Mouse (Mus musculus) megakaryocyte, embryonic 14.5 days (primary cell): ENCODE data around the gene 1190007I07Rik. TPM values are rescaled to one million over a fixed set of nuclear protein-coding genes. Genes with fewer than 3 reads are reported as not detected.

Experiments used
- H3K27me3 ChIP-seq: replicated peaks from 2 replicates; pipeline ENCODE3; 2012; ENCODE audit warnings: inconsistent platforms
- H3K36me3 ChIP-seq: replicated peaks from 2 replicates; pipeline ENCODE3; 2012; ENCODE audit warnings: low read length, inconsistent platforms, mixed read lengths
- H3K4me1 ChIP-seq: 2 replicates; pipeline ENCODE4 v1.6.1; 2012; ENCODE audit warnings: inconsistent platforms
- H3K4me3 ChIP-seq: replicated peaks from 2 replicates; pipeline ENCODE3; 2012; ENCODE audit warnings: moderate library complexity, mild to moderate bottlenecking, inconsistent platforms
- H3K9me3 ChIP-seq: 2 replicates; pipeline ENCODE4 v1.6.1; 2012; ENCODE audit warnings: inconsistent platforms
- FLI1 ChIP-seq: IDR thresholded peaks from 2 replicates; pipeline ENCODE4 v1.6.1; 2012; ENCODE audit warnings: low read length, inconsistent platforms, mixed read lengths
- GATA1 ChIP-seq: IDR thresholded peaks from 3 replicates; pipeline ENCODE4 v1.6.1; 2012; ENCODE audit warnings: mixed read lengths, low read length, inconsistent platforms, borderline replicate concordance
- polyA plus RNA-seq: library from polyadenylated mRNA; stranded (reverse); fragments of >175 nt; gene quantifications from 2 replicates; pipeline ENCODE4 v1.2.3, GENCODE M21; 2012; ENCODE audit warnings: low replicate concordance; ENCODE audit not compliant: insufficient read depth

1190007I07Rik gene
- polyA plus RNA-seq: 39.6 and 51.9 TPM in 2 replicates

DNA sequence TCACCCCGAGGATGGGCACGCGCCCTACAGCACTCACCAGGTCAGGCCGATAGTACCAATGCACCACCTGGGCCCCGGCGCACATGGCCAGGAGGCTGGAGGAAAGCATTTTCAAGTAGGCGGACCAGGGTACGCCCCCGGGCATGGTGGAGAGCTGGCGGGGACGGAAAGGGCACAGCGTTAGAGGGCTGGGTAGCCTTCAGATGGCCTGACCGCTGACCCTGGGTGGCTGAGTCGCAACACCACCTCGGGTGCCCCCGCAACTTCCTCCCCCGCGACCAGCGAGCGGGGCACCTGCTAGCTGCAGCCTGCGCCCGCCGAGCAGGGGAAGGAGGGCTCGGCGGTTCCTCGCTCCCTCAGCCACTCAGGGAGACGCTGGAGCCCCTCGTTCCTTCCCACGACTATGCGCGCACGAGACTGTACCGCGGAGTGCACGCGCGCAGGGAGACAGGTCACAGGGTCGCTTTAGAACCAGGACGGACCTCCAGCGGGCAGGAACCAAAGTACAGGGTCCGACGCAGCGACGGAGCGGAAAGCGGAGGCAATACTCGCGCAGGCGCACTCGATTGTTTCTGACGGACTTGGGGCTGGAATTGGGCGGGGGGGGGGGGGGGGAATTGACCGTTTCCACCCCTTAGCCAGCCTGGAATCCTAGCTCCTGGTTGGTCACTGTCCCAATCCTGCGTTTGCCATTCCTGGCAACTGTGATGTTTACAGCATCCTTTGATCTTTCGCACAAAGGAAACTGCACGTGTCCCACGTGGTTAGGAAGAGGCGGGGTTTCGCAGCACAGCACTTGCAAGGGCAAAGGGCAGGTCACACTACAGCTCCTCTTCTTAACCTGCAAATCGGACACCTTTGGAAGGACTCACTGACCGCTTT, at the start of gene 1190007I07Rik:
TSS of gene 1190007I07Rik (minus strand) at position 558 of the 882 bp plus-strand sequence.
- Histone ChIP-seq H3K4me1 (peaks cover 10% of the 10 kb centered on the region), H3K4me3 (peak within 1 kb of the TSS; percentile 93), H3K36me3 (peaks cover 3% of the 10 kb centered on the region), H3K9me3 (no peaks in the 10 kb centered on the region), H3K27me3 (no peaks in the 10 kb centered on the region)
- TF ChIP-seq FLI1: no peak
- TF ChIP-seq GATA1: no peak

GRCm38 (mm10) chr10:82670205-82670604, 47.2 kb upstream of the 1190007I07Rik start:
- Histone ChIP-seq H3K9me3 (no peaks in the 10 kb centered on the region), H3K27me3 (peaks cover 1% of the 10 kb centered on the region), H3K4me3 (peak overlapping the region; percentile 21), H3K36me3 (no peaks in the 10 kb centered on the region), H3K4me1 (peaks cover 32% of the 10 kb centered on the region)
- TF ChIP-seq GATA1 (no peak), FLI1 (no peak)

GRCm38 (mm10) chr10:82666436-82667234, 43.6 kb upstream of the 1190007I07Rik start:
- Histone ChIP-seq H3K27me3 (peaks cover 1% of the 10 kb centered on the region), H3K4me3 (peak overlapping the region; percentile 88)
- TF ChIP-seq FLI1 (no peak), GATA1 (no peak)

GRCm38 (mm10) chr10:82665951-82666350, 42.9 kb upstream of the 1190007I07Rik start:
- Histone ChIP-seq H3K4me3 (no peak overlapping the region), H3K9me3 (no peaks in the 10 kb centered on the region), H3K27me3 (no peaks in the 10 kb centered on the region), H3K4me1 (peaks cover 39% of the 10 kb centered on the region), H3K36me3 (no peaks in the 10 kb centered on the region)
- no peak for TF ChIP-seq FLI1
- no peak for TF ChIP-seq GATA1

More at GRCm38 (mm10) chr10:82666436-82667234, 43.6 kb upstream of the 1190007I07Rik start:
- H3K9me3 ChIP-seq: no peaks in the 10 kb centered on the region
- peaks cover 39% of the 10 kb centered on the region for H3K4me1 ChIP-seq
- H3K36me3 ChIP-seq: no peaks in the 10 kb centered on the region

DNA sequence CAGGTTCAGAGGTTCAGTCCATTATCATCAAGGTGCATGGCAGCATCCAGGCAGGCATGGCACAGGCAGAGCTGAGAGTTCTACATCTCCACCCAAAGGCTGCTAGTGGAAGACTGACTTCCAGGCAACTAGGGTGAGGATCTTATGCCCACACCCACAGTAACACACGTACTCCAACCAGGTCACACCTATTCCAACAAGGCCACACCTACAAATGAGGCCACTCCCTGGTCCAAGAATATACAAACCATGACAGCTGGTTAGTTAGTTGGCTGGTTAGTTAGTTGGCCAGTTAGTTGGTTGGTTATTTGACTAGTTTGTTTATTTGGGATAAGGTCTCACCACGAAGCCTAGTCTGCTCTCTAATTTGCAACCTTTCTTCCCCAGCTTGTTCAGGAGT, 40.3 kb upstream of the 1190007I07Rik start:
- H3K27me3 ChIP-seq: peaks cover 2% of the 10 kb centered on the region
- peaks cover 26% of the 10 kb centered on the region for H3K4me1 ChIP-seq
- no peak overlapping the region for H3K4me3 ChIP-seq

GRCm38 (mm10) chr10:82662267-82662990, 39.4 kb upstream of the 1190007I07Rik start:
- TF ChIP-seq GATA1: no peak
- TF ChIP-seq FLI1: no peak
- Histone ChIP-seq H3K4me1 (peaks cover 23% of the 10 kb centered on the region), H3K9me3 (no peaks in the 10 kb centered on the region), H3K4me3 (peak overlapping the region; percentile 62), H3K27me3 (peaks cover 2% of the 10 kb centered on the region), H3K36me3 (no peaks in the 10 kb centered on the region)

More for the DNA sequence above, 40.3 kb upstream of the 1190007I07Rik start:
- Histone ChIP-seq H3K36me3 (no peaks in the 10 kb centered on the region), H3K9me3 (no peaks in the 10 kb centered on the region)
- TF ChIP-seq FLI1 (no peak), GATA1 (no peak)

GRCm38 (mm10) chr10:82661820-82662219, 38.8 kb upstream of the 1190007I07Rik start:
- Histone ChIP-seq H3K4me3 (no peak overlapping the region), H3K27me3 (peaks cover 2% of the 10 kb centered on the region)
- no peak for TF ChIP-seq FLI1
- no peak for TF ChIP-seq GATA1

DNA sequence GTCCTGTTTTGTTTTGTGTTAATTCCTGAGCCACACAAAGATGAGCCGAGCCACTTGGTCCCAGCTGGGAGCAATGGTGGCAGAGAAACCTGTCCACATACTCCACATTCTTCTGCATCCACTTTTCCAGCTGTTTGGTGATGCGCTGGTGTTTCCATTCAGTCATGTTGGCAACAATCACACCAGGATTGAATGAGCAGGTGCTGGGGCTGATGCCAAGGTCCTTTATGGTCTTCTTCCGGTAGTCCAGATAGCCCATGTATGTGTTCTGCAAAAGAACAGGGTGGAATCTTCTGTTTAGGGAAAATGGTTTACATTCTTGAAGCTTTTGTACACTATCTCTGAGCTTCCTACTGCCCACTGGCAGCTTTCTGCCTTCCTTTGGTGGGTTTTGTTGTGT, 31.6 kb upstream of the 1190007I07Rik start:
- no peaks in the 10 kb centered on the region for H3K4me1 ChIP-seq
- H3K27me3 ChIP-seq: no peaks in the 10 kb centered on the region
- H3K36me3 ChIP-seq: peaks cover 22% of the 10 kb centered on the region
- H3K4me3 ChIP-seq: no peak overlapping the region
- H3K9me3 ChIP-seq: no peaks in the 10 kb centered on the region
- TF ChIP-seq FLI1: no peak
- TF ChIP-seq GATA1: no peak

More at GRCm38 (mm10) chr10:82661820-82662219, 38.8 kb upstream of the 1190007I07Rik start:
- no peaks in the 10 kb centered on the region for H3K36me3 ChIP-seq
- H3K9me3 ChIP-seq: no peaks in the 10 kb centered on the region
- H3K4me1 ChIP-seq: peaks cover 18% of the 10 kb centered on the region

GRCm38 (mm10) chr10:82652625-82653024, 29.6 kb upstream of the 1190007I07Rik start:
- Histone ChIP-seq H3K4me1 (no peaks in the 10 kb centered on the region), H3K36me3 (peaks cover 30% of the 10 kb centered on the region), H3K4me3 (no peak overlapping the region), H3K27me3 (no peaks in the 10 kb centered on the region), H3K9me3 (no peaks in the 10 kb centered on the region)
- TF ChIP-seq FLI1: no peak
- TF ChIP-seq GATA1: no peak
